Mouse (Mus musculus) hindbrain, embryonic 10.5 days (tissue): ENCODE results near the gene Ahnak. TPM values are rescaled to one million over a fixed set of nuclear protein-coding genes. Genes with fewer than 3 reads are reported as not detected.

Experiments
- DNase-seq: peaks from one replicate; pipeline ENCODE4 v3.0.0-alpha.2; 2017; ENCODE audit warnings: low spot score
- H3K27ac ChIP-seq: fragments of 300-500 bp; sonication (generic); 2 replicates; pipeline ENCODE4 v1.5.1; 2016; ENCODE audit warnings: mild to moderate bottlenecking, moderate library complexity
- H3K27me3 ChIP-seq: fragments of 300-500 bp; sonication (generic); 2 replicates; pipeline ENCODE4 v1.6.1; 2016; ENCODE audit warnings: mild to moderate bottlenecking; ENCODE audit not compliant: poor library complexity, insufficient read depth, severe bottlenecking
- H3K36me3 ChIP-seq: fragments of 300-500 bp; sonication (generic); 2 replicates; pipeline ENCODE4 v1.6.1; 2016; ENCODE audit warnings: mild to moderate bottlenecking, moderate library complexity
- H3K4me1 ChIP-seq: fragments of 300-500 bp; sonication (generic); replicated peaks from 2 replicates; pipeline ENCODE4 v1.6.1; 2016; ENCODE audit warnings: mild to moderate bottlenecking
- H3K4me3 ChIP-seq: fragments of 300-500 bp; sonication (generic); 2 replicates; pipeline ENCODE4 v1.5.1; 2016; ENCODE audit warnings: mild to moderate bottlenecking, moderate library complexity
- H3K9me3 ChIP-seq: fragments of 300-500 bp; sonication (generic); 2 replicates; pipeline ENCODE4 v1.6.1; 2016; ENCODE audit warnings: mild to moderate bottlenecking, moderate library complexity
- WGBS: fragments of 180-500 bp; shearing (Covaris S2); methylation state at CpG from one replicate; pipeline ENCODE4 v1.1.7; 2016; 5-methylcytosine and 5-hydroxymethylcytosine counted together
- polyA plus RNA-seq: library from polyadenylated mRNA; unstranded; fragments of >200 nt; fragmentation: Nextera tagmentation; extraction: Ambion mirVana; gene quantifications from 2 replicates; pipeline ENCODE4 v1.2.1, GENCODE M21; 2016

The Ahnak gene
- polyA plus RNA-seq, 1 experiment from 2014 or later = 8.1 TPM

GRCm38 (mm10) chr19:9070316-9070715 is 81.2 kb downstream of the Ahnak start:
- Histone ChIP-seq H3K27ac (no peak overlapping the region), H3K36me3 (no peaks in the 10 kb centered on the region), H3K27me3 (no peaks in the 10 kb centered on the region), H3K4me3 (no peak overlapping the region), H3K9me3 (no peaks in the 10 kb centered on the region), H3K4me1 (peaks cover 26% of the 10 kb centered on the region)
- WGBS = 89% methylated on average over 2 of the region's 2 CpGs
- DNase-seq = no peak

- peaks cover 18% of the 10 kb centered on the region for H3K4me1 ChIP-seq
- H3K9me3 ChIP-seq = no peaks in the 10 kb centered on the region
- no peak for DNase-seq
- H3K27ac ChIP-seq = peak overlapping the region; percentile 69
- no peaks in the 10 kb centered on the region for H3K27me3 ChIP-seq
- no peak overlapping the region for H3K4me3 ChIP-seq
- 51% methylated on average over 7 of the region's 7 CpGs for WGBS
- H3K36me3 ChIP-seq = no peaks in the 10 kb centered on the region
Observed at GRCm38 (mm10) chr19:9071456-9072156, 82.5 kb downstream of the Ahnak start.

GRCm38 (mm10) chr19:9072157-9072530 is 83.1 kb downstream of the Ahnak start:
- no peak for DNase-seq
- Histone ChIP-seq H3K27me3 (no peaks in the 10 kb centered on the region), H3K36me3 (no peaks in the 10 kb centered on the region), H3K4me3 (no peak overlapping the region), H3K9me3 (no peaks in the 10 kb centered on the region), H3K27ac (peak overlapping the region; percentile 69; the same call in 1 of the 2 replicates), H3K4me1 (peaks cover 17% of the 10 kb centered on the region)
- WGBS = 84% methylated on average over 2 of the region's 2 CpGs

GRCm38 (mm10) chr19:9073776-9074411 is 84.8 kb downstream of the Ahnak start:
- H3K36me3 ChIP-seq = no peaks in the 10 kb centered on the region
- peaks cover 17% of the 10 kb centered on the region for H3K4me1 ChIP-seq
- no peak overlapping the region for H3K27ac ChIP-seq
- WGBS = 81% methylated on average over 12 of the region's 12 CpGs
- H3K27me3 ChIP-seq = no peaks in the 10 kb centered on the region
- no peak for DNase-seq
- no peak overlapping the region for H3K4me3 ChIP-seq
- no peaks in the 10 kb centered on the region for H3K9me3 ChIP-seq

- Histone ChIP-seq H3K4me1 (peaks cover 17% of the 10 kb centered on the region), H3K36me3 (no peaks in the 10 kb centered on the region), H3K4me3 (no peak overlapping the region), H3K27ac (no peak overlapping the region), H3K27me3 (no peaks in the 10 kb centered on the region), H3K9me3 (no peaks in the 10 kb centered on the region)
- 74% methylated on average over 4 of the region's 4 CpGs for WGBS
- DNase-seq = no peak
Observed at GRCm38 (mm10) chr19:9074424-9074823, 85.3 kb downstream of the Ahnak start.

- Histone ChIP-seq H3K27ac (no peak overlapping the region), H3K36me3 (no peaks in the 10 kb centered on the region), H3K9me3 (no peaks in the 10 kb centered on the region), H3K4me3 (no peak overlapping the region), H3K4me1 (peaks cover 16% of the 10 kb centered on the region), H3K27me3 (no peaks in the 10 kb centered on the region)
- 72% methylated on average over 2 of the region's 2 CpGs for WGBS
- DNase-seq = no peak
Observed at GRCm38 (mm10) chr19:9075558-9075957, 86.5 kb downstream of the Ahnak start.

- Histone ChIP-seq H3K9me3 (no peaks in the 10 kb centered on the region), H3K4me1 (peaks cover 12% of the 10 kb centered on the region), H3K4me3 (no peak overlapping the region), H3K27me3 (no peaks in the 10 kb centered on the region), H3K36me3 (no peaks in the 10 kb centered on the region), H3K27ac (no peak overlapping the region)
- DNase-seq = no peak
- 88% methylated on average over 3 of the region's 3 CpGs for WGBS
Observed at GRCm38 (mm10) chr19:9076035-9076434, 87.0 kb downstream of the Ahnak start.

- Histone ChIP-seq H3K27ac (no peak overlapping the region), H3K4me3 (no peak overlapping the region), H3K4me1 (peaks cover 6% of the 10 kb centered on the region), H3K36me3 (no peaks in the 10 kb centered on the region), H3K27me3 (no peaks in the 10 kb centered on the region), H3K9me3 (no peaks in the 10 kb centered on the region)
- DNase-seq = no peak
- 80% methylated on average over 4 of the region's 4 CpGs for WGBS
Observed at GRCm38 (mm10) chr19:9076982-9077660, 88.0 kb downstream of the Ahnak start.

- 0 out of 2 replicates have a peak, but pooled peaks cover 6% of the 10 kb centered on the region for H3K27me3 ChIP-seq
- peaks cover 14% of the 10 kb centered on the region for H3K4me1 ChIP-seq
- DNase-seq = no peak
- H3K36me3 ChIP-seq = no peaks in the 10 kb centered on the region
- WGBS = 47% methylated on average over 7 of the region's 7 CpGs
- no peaks in the 10 kb centered on the region for H3K9me3 ChIP-seq
- no peak overlapping the region for H3K27ac ChIP-seq
- H3K4me3 ChIP-seq = no peak overlapping the region
Observed at GRCm38 (mm10) chr19:9079916-9080315, 90.8 kb downstream of the Ahnak start.

- Histone ChIP-seq H3K9me3 (no peaks in the 10 kb centered on the region), H3K36me3 (no peaks in the 10 kb centered on the region), H3K27ac (peak overlapping the region; percentile 64; the same call in 1 of the 2 replicates), H3K4me3 (peak overlapping the region; percentile 22; the same call in 1 of the 2 replicates), H3K27me3 (0 out of 2 replicates have a peak, but pooled peaks cover 6% of the 10 kb centered on the region), H3K4me1 (peaks cover 14% of the 10 kb centered on the region)
- no peak for DNase-seq
- WGBS = 87% methylated on average over 14 of the region's 14 CpGs
Observed at GRCm38 (mm10) chr19:9081311-9082190, 92.5 kb downstream of the Ahnak start.

- DNase-seq = peak; percentile 83
- Histone ChIP-seq H3K4me3 (peak overlapping the region; percentile 22), H3K27ac (peak overlapping the region; percentile 64), H3K36me3 (no peaks in the 10 kb centered on the region), H3K27me3 (0 out of 2 replicates have a peak, but pooled peaks cover 6% of the 10 kb centered on the region), H3K9me3 (no peaks in the 10 kb centered on the region), H3K4me1 (peaks cover 14% of the 10 kb centered on the region)
- 20% methylated on average over 23 of the region's 23 CpGs for WGBS
Observed at GRCm38 (mm10) chr19:9082191-9083009, 93.3 kb downstream of the Ahnak start.

GRCm38 (mm10) chr19:9083010-9083355 is 93.9 kb downstream of the Ahnak start:
- H3K4me1 ChIP-seq = peaks cover 14% of the 10 kb centered on the region
- no peaks in the 10 kb centered on the region for H3K36me3 ChIP-seq
- H3K9me3 ChIP-seq = no peaks in the 10 kb centered on the region
- no peak overlapping the region; the same call in 1 of the 2 replicates for H3K27ac ChIP-seq
- H3K27me3 ChIP-seq = 0 out of 2 replicates have a peak, but pooled peaks cover 6% of the 10 kb centered on the region
- DNase-seq = no peak
- 86% methylated on average over 2 of the region's 2 CpGs for WGBS
- peak overlapping the region; percentile 22 for H3K4me3 ChIP-seq
